Mouse (Mus musculus): ENCODE results near the gene 2610318N02Rik. TPM values are rescaled to one million over a fixed set of nuclear protein-coding genes. Genes with fewer than 3 reads are reported as not detected.

The 2610318N02Rik gene
- total RNA-seq, 2 experiments from 2014 or later, result 1.4 to 2.2 TPM

DNA sequence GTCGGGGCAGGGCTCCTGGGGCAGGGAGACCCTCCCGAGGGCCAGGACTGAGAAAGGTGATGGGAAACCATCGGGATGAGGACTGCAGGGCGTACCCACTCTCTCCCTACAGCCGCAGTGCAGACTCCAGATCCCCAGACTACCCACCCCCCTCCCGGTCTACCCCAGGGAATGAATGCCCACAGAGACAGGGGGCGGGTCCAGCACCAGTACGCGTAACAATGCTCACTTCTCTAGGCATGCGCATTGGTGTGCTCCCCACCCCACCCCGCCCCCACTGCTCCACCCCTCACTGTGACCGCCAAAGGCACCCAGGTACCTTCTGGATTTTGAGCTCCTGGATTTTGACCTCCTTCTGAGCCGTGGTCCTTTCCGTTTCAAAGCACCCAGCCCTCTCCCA is 3.4 kb downstream of the 2610318N02Rik start:
- DNase-seq (ENCODE audit: low spot score in 2 of 2), result no peak

DNA sequence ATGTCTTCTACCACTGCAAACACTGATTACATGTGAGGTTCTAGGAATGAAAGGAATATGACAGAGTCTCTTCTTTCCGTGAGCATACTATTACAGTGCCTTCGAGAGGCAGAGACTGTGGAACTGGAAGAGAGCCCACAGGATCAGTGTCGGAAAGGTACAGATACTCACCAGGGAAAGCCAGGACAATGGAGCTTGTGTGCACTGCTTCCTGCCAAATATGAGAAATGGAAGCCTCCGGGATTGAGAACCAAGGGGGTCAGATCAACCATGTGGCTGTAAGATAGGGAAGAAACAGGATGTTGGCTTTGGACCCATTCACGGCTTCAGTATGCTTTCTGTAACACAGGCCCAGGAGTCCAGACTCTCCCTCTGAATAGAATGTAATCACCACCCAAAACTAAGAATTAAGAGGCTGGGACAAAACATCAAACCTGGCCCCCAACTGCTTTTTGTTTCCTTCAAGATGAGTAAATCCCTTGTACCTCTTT is 7.6 kb downstream of the 2610318N02Rik start:
- DNase-seq (ENCODE audit: low spot score in 2 of 2), result no peak
- intact Hi-C loops (cut with DNase I), result no loop called here

More for the DNA sequence above, 3.4 kb downstream of the 2610318N02Rik start:
- intact Hi-C loops (cut with DNase I), result no loop called here

DNA sequence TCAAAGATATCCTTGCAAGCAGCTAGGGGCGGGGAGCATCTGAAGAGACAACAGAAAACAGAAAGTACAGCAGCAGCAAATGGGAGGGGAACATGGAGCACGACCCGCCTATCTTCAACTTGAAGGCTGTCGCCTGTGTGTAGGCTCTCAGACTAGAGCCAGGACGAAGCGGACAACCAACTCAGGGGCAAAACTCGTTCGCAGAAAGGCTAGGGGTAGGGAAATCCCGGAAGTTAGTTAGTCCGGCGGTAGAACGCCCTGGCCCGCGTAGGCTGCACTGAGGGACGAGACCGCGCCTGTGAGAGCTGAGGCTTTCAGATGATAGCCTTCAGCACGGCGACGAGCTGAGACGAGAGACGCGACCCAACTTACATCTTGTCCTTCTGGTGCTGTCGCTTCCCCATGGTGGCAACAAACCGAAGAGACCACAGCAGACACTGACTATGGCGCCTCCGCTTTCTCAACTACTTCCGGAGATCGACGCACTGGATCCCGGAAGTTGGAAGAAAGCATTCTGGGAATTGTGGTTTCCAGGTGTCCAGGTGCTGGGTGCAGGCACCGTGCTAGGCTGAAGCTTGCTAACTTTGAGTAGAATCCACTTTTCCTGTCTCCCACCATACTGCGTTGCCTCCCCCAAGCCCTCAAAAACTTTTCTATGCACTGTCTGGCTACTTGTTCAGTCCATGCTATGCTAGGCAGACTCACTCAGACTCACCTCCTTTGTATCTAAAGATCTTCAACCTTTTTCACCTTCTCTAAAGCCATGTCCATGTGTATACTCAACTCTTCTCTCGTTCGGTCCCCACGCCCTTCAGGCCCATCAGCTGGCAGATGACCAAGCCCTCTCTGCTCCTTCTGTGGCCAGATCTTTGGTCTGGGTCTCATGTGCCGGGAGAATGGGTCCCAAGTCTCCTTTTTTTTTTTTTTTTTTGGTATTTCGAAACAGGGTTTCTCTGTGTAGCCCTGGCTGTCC is 13.9 kb downstream of the 2610318N02Rik start, which contains the start of gene Ppil2:
Gene Ppil2 (minus strand): TSS at position 487 of the 973 bp plus-strand sequence.
- DNase-seq (ENCODE audit: low spot score in 2 of 2), result peak; percentile 70 to 74
- intact Hi-C loops (cut with DNase I), result no loop called here

DNA sequence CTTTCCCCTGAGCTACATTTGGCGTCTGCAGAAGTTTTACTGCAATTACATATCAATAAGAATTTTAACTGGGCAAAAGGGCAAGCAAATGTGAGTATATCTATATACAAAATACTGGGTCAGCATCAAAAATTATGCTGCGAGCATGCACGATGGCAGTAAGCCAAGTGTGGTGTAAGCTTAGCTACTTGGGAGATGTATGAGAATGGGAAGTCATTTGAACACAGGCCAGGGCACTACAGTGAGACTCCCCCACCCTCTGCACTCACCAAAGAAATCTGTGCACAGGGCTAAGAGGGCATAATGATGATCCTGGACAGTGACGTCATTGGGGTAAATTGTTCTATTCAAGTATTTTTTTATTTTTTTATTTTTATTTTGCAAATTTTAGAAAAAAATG is 20.4 kb downstream of the 2610318N02Rik start:
- intact Hi-C loops (cut with DNase I), result no loop called here
- no peak for DNase-seq (ENCODE audit: low spot score in 2 of 2)

DNA sequence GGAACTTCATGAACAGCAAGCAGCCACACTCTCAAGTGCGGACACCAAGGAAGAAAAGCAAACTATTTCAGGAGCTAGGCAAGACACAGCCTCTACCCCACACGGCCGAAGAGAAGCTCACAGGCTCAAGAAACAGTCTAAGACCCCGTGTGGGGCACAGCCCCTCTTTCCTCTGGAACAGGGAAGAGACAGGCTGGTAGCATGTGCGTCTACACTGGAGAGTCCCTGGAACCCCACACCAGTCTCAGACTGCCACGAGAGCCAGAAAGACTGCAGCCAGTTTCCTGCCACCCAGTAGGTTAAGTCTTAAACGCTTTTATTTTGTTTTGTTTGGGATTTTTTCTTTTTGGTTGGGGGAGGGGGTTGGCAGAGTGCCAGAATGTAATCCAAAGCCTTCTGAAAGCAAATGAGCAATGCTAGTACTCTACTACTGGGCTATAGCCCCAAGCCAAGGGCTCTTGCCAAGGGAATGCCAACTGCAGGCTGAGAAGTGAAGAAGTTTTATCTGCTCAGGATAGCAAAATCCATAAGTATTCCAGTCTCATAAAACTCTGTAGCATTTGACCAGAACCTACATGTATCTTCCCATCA is 22.2 kb downstream of the 2610318N02Rik start:
- intact Hi-C loops (cut with DNase I), result no loop called here
- no peak for DNase-seq (ENCODE audit: low spot score in 2 of 2)

DNA sequence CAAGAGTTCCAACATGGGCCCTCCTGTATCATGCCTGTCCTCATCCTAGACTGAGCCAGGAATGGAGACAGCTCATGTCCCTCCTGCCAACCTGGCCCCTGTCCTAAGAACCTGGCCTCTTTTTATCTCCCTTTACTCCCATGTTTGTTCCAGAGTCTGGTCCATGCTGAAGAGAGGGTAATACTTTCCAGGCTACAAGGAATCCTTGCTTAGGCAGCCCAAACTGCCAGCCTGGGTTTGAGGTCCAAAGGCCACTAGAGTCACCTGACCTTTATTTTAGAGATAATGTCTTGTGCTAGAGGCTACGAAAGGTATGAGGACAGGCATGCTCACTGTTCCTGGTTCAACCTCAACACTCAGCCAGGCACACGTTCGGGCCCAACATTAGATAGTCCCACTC is 28.0 kb downstream of the 2610318N02Rik start:
- DNase-seq (ENCODE audit: low spot score in 2 of 2), result no peak
- intact Hi-C loops (cut with DNase I), result no loop called here

DNA sequence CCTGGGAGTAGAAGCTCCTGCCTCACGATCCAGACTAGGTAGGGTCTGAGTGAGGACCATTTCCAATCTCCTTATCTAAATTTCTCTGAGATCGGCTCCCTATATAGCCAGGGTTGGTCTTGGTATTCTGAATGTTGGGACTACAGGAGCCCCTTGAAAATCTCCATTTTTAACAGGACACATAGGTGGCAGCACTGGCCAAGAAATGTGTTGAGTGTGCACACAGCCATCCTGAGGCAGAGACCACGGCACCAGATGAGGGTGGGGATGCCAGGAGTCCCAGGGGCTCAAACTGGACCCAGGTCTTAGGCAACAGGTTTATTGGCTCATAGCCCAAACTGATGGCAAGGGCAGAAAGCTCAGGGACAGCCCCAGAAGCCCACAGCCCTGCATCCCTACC is 36.6 kb downstream of the 2610318N02Rik start:
- intact Hi-C loops (cut with DNase I), result no loop called here
- DNase-seq (ENCODE audit: low spot score in 2 of 2), result no peak

DNA sequence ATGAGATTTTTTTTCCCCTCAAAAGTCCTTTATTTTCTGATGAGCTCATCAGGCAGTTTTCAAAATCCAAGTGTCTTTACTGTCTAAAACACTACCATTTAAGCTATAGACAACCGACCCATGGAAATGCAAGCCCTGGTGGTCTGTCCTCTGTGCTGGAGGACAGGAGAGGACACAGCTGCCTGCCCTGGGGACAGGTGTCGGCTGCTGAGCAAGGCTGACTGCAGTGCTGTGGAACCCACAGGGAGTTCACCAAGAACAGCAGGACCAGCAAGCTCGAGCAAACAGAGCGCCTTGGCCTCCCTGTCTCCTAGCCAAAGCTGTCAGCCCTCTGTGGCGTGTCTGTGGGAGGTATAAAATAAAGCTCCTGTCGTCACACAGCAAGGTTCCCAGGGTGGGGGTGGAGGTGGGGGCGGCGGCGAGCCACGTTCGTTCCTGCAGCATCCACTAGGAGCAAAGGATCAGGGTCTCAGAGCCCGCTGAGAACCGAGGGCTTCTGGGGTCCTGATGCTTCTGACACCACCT is 38.2 kb downstream of the 2610318N02Rik start:
- intact Hi-C loops (cut with DNase I), result no loop called here
- peak in 1 of 2 experiments; percentile 68 for DNase-seq (ENCODE audit: low spot score in 2 of 2)

DNA sequence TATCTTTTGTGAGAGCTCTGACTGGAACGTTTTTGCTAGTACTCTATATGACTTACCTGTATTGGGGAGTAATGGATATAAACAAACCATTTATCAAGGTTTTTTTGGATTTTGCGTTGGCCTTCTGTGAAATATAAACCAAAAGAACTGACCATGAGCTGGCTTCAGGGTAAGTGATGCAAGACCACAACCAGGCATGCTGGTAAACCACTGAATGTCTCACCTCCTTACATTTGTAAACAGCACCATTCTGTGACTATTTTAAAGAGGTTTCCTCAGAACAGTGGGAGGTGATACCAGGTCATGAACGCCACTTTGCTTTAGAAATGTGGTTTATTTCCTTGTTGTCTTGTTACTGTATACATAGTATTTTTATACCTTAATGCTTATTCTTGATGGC is 38.7 kb downstream of the 2610318N02Rik start:
- intact Hi-C loops (cut with DNase I), result no loop called here
- no peak for DNase-seq (ENCODE audit: low spot score in 2 of 2)

DNA sequence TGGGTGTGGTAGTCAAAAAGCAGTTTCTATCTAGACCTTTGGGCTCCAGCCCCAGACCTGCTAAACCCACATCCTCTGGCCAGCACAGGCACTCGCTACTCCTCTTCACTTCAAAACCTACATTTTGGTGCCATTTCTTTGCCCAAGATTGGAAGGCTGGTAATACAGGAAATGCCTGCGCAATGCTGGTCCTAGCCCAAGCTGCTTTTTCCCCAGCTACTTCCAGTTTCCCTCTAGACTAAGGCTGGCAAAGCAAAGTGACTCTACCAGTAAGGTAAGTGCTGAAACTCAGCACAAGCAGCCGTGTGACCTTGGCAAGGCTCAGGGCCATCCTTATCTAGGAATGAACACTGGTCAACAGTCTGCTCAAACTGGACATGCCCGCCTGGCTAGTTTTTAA is 39.3 kb downstream of the 2610318N02Rik start:
- no peak for DNase-seq (ENCODE audit: low spot score in 2 of 2)
- intact Hi-C loops (cut with DNase I), result no loop called here

DNA sequence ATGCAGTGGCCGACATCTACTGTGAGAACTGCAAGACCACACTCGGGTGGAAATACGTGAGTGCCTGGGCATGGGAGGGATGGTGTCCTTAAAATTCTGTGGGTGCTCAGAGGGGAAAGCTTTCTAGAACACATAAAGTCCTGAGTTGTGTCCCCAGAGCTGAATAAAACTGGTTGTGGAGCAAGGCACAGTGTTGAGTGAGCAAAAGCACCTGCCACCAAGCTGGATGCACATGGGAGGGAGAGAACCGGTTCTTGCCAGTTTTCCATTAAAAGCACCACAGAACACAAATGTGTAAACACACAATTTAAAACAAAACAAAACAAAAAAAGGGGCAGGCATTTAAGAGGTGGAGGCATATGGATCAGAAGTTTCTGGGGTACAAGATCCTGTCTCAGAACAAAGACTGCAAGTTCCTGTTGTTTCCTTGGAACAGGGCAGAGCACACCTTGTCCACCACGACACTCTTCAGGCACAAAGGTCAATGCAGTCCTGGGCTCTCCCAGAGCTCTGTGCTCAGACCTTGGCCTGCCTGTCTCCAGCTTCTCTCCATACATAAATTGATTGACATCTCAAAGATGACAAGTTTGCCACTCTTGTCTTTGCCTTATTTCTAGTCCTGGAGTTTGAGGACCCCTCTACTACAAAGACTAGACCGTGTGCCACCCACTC is 42.7 kb downstream of the 2610318N02Rik start:
- intact Hi-C loops (cut with DNase I), result no loop called here
- DNase-seq (ENCODE audit: low spot score in 2 of 2), result no peak

DNA sequence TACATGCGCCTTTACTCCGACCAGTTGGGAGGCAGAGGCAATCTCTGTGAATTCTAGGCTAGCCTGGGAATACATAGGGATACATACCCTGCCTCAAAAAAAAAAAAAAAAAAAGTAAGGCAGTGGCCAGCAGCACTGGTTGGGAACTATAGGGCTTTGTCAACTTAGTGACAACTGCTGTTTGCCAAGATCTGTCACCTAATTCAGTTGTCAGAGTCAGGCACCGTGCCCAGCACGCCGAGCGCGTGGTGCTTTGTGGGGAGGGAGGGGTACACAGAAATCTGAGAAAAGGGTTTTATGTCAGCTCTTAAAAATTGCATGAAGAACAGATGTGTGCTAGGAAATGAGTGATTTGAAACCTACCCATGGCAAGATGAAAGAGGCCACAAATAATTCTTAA is 46.9 kb downstream of the 2610318N02Rik start:
- no peak for DNase-seq (ENCODE audit: low spot score in 2 of 2)
- intact Hi-C loops (cut with DNase I), result no loop called here

DNA sequence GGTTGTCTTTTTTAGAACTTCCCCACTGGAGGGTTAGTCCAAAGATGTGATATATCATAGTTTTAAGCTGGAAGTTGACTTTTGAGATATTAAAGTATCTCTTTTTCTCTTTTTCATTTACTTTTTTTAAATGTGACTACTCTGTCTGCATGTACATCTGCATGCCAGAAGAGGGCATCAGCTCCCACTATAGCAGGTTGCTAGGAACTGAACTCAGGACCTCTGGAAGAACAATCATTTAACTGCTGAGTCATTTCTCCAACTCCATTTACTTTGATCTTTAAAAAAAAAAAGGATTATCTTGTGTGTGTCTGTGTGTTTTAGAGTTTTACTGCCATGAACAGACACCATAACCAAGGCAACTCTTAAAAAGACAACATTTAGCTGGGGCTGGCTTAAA is 48.1 kb downstream of the 2610318N02Rik start:
- intact Hi-C loops (cut with DNase I), result no loop called here

DNA sequence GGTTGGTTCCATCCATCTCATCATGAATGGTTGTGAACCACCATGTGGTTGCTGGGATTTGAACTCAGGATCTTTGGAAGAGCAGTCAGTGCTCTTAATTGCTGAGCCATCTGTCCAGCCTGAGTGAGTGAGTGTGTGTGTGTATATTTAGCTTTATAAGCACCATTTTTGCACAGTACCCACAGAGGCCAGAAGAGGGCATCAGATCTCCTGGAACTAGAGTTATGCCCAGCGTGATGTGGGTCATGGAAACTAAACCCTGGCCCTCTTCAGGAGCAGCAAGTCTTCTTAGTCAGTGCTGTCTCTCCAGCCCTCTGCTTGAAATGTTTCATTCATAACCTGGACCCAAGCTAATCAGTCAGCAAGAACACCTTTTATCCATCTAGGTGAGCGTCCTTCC is 48.7 kb downstream of the 2610318N02Rik start:
- intact Hi-C loops (cut with DNase I), result no loop called here

More for the DNA sequence above, 48.1 kb downstream of the 2610318N02Rik start:
- no peak for DNase-seq (ENCODE audit: low spot score in 2 of 2)

DNA sequence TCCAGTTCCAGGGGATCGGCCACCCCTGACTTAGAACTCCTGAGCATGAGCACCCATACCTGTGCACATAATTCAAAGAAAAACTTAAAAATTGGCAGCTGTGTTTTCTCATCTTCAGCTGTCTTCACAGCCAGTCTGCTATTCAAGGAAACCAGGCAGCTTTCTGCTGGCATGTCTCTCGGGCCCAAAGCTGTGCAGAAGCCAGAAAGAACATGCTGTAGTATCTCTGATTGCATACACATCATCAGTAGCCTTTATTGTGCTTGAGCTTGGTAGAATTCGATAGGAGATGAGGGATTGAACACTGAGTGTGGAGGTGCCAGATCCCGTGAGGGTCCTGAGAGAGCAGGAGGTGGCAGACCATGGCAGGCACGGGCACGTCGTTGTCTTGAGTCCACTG is 52.0 kb downstream of the 2610318N02Rik start:
- intact Hi-C loops (cut with DNase I), result no loop called here
- DNase-seq (ENCODE audit: low spot score in 2 of 2), result peak in 1 of 2 experiments; percentile 53

More for the DNA sequence above, 48.7 kb downstream of the 2610318N02Rik start:
- no peak for DNase-seq (ENCODE audit: low spot score in 2 of 2)

DNA sequence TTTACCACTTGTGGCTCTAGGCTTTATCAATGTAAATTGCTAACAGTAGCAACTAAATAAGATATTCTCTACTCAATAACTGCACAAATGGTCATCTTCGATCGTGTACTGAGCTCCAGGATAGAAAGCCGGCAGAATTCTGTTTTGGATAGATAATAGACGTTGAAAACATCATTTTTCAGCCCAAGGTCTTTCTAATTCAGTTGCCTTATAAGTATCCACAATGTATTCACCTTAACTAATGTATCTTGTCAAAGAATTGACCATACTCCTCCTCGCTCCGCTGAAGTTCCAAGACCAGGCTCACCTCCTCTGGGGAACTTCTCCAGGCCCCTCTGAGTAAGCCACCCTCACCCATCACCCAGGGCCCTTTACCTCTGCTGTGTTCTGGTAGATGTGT is 54.3 kb downstream of the 2610318N02Rik start:
- DNase-seq (ENCODE audit: low spot score in 2 of 2), result no peak
- intact Hi-C loops (cut with DNase I), result no loop called here

DNA sequence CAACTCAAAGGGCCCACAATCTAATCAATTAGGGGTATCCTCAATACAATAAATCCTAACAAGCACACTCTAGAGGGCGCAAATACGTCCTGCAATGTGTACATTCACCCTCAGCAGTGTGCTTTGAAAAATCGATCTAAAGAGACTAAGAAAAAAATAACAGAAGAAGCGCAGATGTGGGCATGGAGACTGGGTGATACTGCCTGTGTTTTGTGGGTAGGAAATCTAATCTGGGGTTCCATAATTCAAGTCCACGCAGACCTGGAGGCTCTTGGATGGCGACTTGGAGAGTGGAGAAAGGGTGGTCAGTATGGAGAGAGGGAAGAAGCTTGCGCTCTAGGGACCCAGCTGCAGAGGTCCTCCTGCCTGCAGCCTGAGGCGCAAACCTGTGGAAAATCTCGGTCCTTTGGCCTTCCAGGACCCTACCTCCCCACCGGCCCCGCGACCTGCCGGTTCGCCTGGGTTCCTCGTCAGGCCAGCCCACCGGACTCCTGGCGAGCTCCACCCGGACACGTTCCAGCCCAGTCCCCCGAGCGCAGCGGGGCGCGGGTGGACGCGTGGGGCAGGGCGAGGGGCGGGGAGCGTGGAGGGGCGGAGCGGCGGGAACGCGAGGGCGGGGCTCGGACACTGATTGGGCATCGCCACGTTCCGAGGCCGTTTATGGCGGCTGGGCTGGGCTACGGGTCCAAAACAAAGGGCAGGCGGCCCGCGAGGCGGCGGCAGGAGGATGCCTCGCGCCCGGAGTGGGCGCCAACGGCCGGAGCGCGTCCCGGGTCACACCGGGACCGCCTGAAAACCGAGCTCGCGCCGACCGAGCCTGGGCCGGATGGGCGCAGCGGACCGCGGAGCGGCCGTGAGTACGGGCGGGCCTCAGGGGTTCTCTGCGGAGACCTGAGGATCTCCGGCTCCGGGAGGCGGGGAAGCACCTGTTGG is 55.2 kb downstream of the 2610318N02Rik start, which contains the start of gene Ypel1:
Gene Ypel1 (plus strand): TSS at position 186 of the 933 bp plus-strand sequence.
- intact Hi-C loops (cut with DNase I), result no loop called here
- DNase-seq (ENCODE audit: low spot score in 2 of 2), result peak; percentile 88 to 91

DNA sequence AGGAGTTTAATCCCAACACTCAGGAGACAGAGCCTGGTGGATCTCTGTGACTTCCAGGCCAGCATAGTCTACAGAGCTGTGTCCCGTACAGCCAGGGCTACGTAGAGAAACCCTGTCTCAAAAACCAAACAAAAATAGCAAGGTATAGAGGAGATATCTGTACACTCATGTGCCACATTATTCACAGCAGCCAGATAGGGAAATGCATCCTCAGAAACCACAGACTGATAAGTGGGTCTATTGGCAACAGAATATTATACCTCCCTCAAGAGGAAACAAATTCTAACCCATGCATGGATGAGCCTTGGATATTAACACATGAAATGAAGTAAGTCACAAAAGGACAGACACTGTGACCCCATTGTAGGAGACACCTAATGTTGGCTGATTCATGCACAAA is 57.4 kb downstream of the 2610318N02Rik start:
- DNase-seq (ENCODE audit: low spot score in 2 of 2), result no peak
- intact Hi-C loops (cut with DNase I), result no loop called here

Measured in left cerebral cortex, postnatal 36 days (tissue).